ENCODE assay signal across 13 mouse cellular contexts in the genomic region with DNA sequence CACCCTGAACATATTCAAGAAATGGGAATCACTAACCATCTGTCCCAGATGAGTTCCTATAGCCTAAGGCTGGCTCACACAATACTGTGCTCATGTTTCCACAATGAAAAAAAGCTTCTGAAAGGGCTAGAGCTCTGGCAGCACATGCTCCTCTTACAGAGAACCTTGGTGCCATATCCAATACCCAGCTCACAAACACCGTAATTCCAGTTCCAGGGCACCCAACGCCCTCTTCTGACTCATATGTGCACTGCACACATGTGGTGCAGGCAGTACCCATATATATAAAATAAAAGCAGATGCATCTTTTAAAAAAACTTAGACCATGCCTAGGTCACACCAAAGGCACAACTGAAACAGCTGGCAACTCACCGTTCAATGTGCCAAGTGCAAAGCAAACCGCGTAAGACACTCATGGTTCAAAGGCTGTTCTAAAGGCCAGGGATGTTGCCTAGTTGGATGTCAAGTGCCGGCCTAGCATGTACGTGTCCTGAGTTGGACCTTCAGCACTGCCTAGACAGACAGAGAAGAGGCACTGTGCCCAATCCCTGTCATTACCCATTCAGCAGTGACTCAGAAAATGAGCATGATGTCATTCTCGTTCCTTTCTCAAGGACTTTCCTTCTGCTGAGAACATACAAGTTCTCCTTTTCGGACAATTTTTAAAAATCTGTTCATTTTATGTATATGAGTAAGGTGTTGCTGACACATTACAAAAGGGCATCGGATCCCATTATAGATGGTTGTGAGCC. TPM values are rescaled to one million over a fixed set of nuclear protein-coding genes. Genes with fewer than 3 reads are reported as not detected.
A peak's percentile ranks its signal among the peaks of the same experiment; 100 is the strongest.
DNase-seq lines count a peak whose midpoint lies in the region; ATAC-seq and TF ChIP-seq lines count a peak whose summit lies in the region.
"Had no signal": no experiment of that assay in that cellular context is flagged by ENCODE, and none has a peak within 500 bp of the region (broad histone marks: within the 10 kb centered on the region; RNA-seq: fewer than 3 reads in every experiment).

No protein-coding gene starts in this region.

- peaks cover 33% of the 10 kb centered on the region for H3K36me3 ChIP-seq in intestine, postnatal 0 days (ENCODE audit: control insufficient read depth, insufficient read depth)
- H3K36me3 ChIP-seq in intestine, embryonic 16.5 days (ENCODE audit: control insufficient read depth, insufficient read depth, low read length) = peaks cover 10% of the 10 kb centered on the region
- peaks cover 20 to 35% of the 10 kb centered on the region in 2 experiments for H3K36me3 ChIP-seq in CH12.LX (replicated peaks in 1 of 2; ENCODE audit: control insufficient read depth in 1 of 2, insufficient read depth in 1 of 2, low read length in 1 of 2)

- H3K9ac ChIP-seq in intestine, postnatal 0 days (ENCODE audit: low read depth, low read length) = no peak overlapping the region
- H3K9ac ChIP-seq in intestine, embryonic 16.5 days (ENCODE audit: low read depth, low read length) = no peak overlapping the region
- no peak overlapping the region for H3K9ac ChIP-seq in CH12.LX (ENCODE audit: insufficient read depth, low read depth)
- H3K9ac ChIP-seq: embryonic facial prominence, embryonic 15.5 days; limb, embryonic 15.5 days had no signal

- peak; percentile 83 for TF ChIP-seq EP300 in CH12.LX (IDR thresholded peaks at IDR 0.05; ENCODE audit: low read length)

- TF ChIP-seq POLR2A in CH12.LX (IDR thresholded peaks at IDR 0.05; ENCODE audit: low read depth, low read length) = no peak

- DNase-seq in CH12.LX (ENCODE audit: extremely low read depth) (peak; percentile 33), MN1 (ENCODE audit: low spot score) (peak; percentile 31)
- DNase-seq in heart, adult 9 months (ENCODE audit: low spot score in 2 of 2) = peak; percentile 51 to 71
- no peak for DNase-seq in thymus, postnatal 0 days (ENCODE audit: low spot score)
- DNase-seq in urinary bladder, postnatal 10 days (ENCODE audit: low spot score) = no peak
- DNase-seq: cerebellum, adult 18-20 months; gastrocnemius, postnatal 36 days had no signal

- no peaks in the 10 kb centered on the region for H3K9me3 ChIP-seq in intestine, postnatal 0 days (ENCODE audit: control insufficient read depth)
- no peaks in the 10 kb centered on the region for H3K9me3 ChIP-seq in intestine, embryonic 16.5 days (ENCODE audit: control insufficient read depth, low read length)
- no peaks in the 10 kb centered on the region for H3K9me3 ChIP-seq in CH12.LX (replicated peaks; ENCODE audit: low read length)
- H3K9me3 ChIP-seq: embryonic facial prominence, embryonic 15.5 days; limb, embryonic 15.5 days; midbrain, embryonic 10.5 days had no signal

- H3K27me3 ChIP-seq in intestine, postnatal 0 days (replicated peaks; ENCODE audit: control insufficient read depth, insufficient read depth, low read length) = no peaks in the 10 kb centered on the region
- no peaks in the 10 kb centered on the region for H3K27me3 ChIP-seq in intestine, embryonic 16.5 days (replicated peaks; ENCODE audit: control insufficient read depth, insufficient read depth, low read length)
- no peaks in the 10 kb centered on the region for H3K27me3 ChIP-seq in CH12.LX (replicated peaks)
- H3K27me3 ChIP-seq: embryonic facial prominence, embryonic 15.5 days; limb, embryonic 15.5 days had no signal

- no peaks in the 10 kb centered on the region for H3K4me1 ChIP-seq in intestine, postnatal 0 days (replicated peaks; ENCODE audit: control insufficient read depth, insufficient read depth, low read length)
- no peaks in the 10 kb centered on the region for H3K4me1 ChIP-seq in intestine, embryonic 16.5 days (ENCODE audit: control insufficient read depth, insufficient read depth, low read length)
- H3K4me1 ChIP-seq in CH12.LX (ENCODE audit: control insufficient read depth in 1 of 2, insufficient read depth in 2 of 2) = peaks cover 11 to 26% of the 10 kb centered on the region in 2 experiments
- H3K4me1 ChIP-seq: embryonic facial prominence, embryonic 15.5 days; limb, embryonic 15.5 days had no signal

- in situ Hi-C loops in CH12.LX (cut with MboI; ENCODE audit: low pct_ligation_motif_present, low pct_unique_long_range_greater_than_20kb, low sequenced_read_pairs) = loop anchor here (10.0 kb wide), 1 partner anchor 181 kb away; no protein-coding TSS in a partner anchor

- no peaks in the 10 kb centered on the region for H3K79me2 ChIP-seq in CH12.LX (replicated peaks; ENCODE audit: control insufficient read depth, extremely low read depth, insufficient read depth, poor library complexity, severe bottlenecking)

- no peak overlapping the region for H3K4me3 ChIP-seq in intestine, postnatal 0 days (ENCODE audit: low read depth, low read length)
- H3K4me3 ChIP-seq in intestine, embryonic 16.5 days (ENCODE audit: low read length) = no peak overlapping the region
- peak overlapping the region in 1 of 3 experiments; percentile 33 for H3K4me3 ChIP-seq in CH12.LX (replicated peaks in 1 of 3; ENCODE audit: low read depth in 2 of 3, low read length in 2 of 3, poor library complexity in 1 of 3)
- H3K4me3 ChIP-seq: embryonic facial prominence, embryonic 15.5 days; limb, embryonic 15.5 days; midbrain, embryonic 10.5 days had no signal

- no peak overlapping the region for H3K4me2 ChIP-seq in intestine, postnatal 0 days (replicated peaks; ENCODE audit: low read depth)
- no peak overlapping the region for H3K4me2 ChIP-seq in intestine, embryonic 16.5 days (ENCODE audit: low read depth, low read length)
- H3K4me2 ChIP-seq in CH12.LX (ENCODE audit: insufficient read depth, low read depth, poor library complexity, severe bottlenecking) = 0 out of 2 replicates have a peak overlapping the region, but pooled peaks have one; percentile 11
- H3K4me2 ChIP-seq: embryonic facial prominence, embryonic 15.5 days; limb, embryonic 15.5 days had no signal

- no peak; the same call in none of the 2 replicates for TF ChIP-seq RAD21 in CH12.LX (IDR thresholded peaks at IDR 0.05; ENCODE audit: low read depth, low read length)

- dilution Hi-C loops in CH12.LX (cut with MboI; ENCODE audit: extremely low pct_ligation_motif_present, extremely low pct_unique_long_range_greater_than_20kb, low sequenced_read_pairs) = no loop called here

- H3K27ac ChIP-seq in intestine, postnatal 0 days (ENCODE audit: low read depth, low read length) = no peak overlapping the region
- H3K27ac ChIP-seq in intestine, embryonic 16.5 days (ENCODE audit: low read length) = no peak overlapping the region
- peak overlapping the region; percentile 67 for H3K27ac ChIP-seq in CH12.LX (ENCODE audit: insufficient read depth, low read depth)
- H3K27ac ChIP-seq: embryonic facial prominence, embryonic 15.5 days; limb, embryonic 15.5 days; midbrain, embryonic 10.5 days had no signal

- ATAC-seq in intestine, postnatal 0 days = no peak
- ATAC-seq in intestine, embryonic 16.5 days = no peak
- no peak for ATAC-seq in erythroblast, adult 5-6 weeks (replicated peaks; ENCODE audit: low FRiP score, poor library complexity, severe bottlenecking)

- TF ChIP-seq CTCF in intestine, postnatal 0 days (IDR thresholded peaks at IDR 0.05; ENCODE audit: low read depth) = peak; percentile 39; the same call in 1 of the 2 replicates
- peak in 1 of 2 experiments; percentile 31; a peak in 2 of 4 replicates for TF ChIP-seq CTCF in CH12.LX (conservative IDR thresholded peaks at IDR 0.05 in 1 of 2, IDR thresholded peaks at IDR 0.05 in 1 of 2; ENCODE audit: low read depth in 2 of 2, low read length in 2 of 2)

- 89% methylated on average over 10 of the region's 10 CpGs for WGBS in intestine, postnatal 0 days
- 89% methylated on average over 10 of the region's 10 CpGs for WGBS in intestine, embryonic 16.5 days

TF ChIP-seq in CH12.LX, 34 proteins besides CTCF, POLR2A, EP300 and RAD21 (continues in another document):
- TF ChIP-seq BHLHE40 (IDR thresholded peaks at IDR 0.05; ENCODE audit: low read depth, low read length) (no peak), CHD2 (IDR thresholded peaks at IDR 0.05; ENCODE audit: low read length) (no peak), TBP (conservative IDR thresholded peaks at IDR 0.05; ENCODE audit: low read depth, low read length) (no peak), MAFK (IDR thresholded peaks at IDR 0.05; ENCODE audit: insufficient replicate concordance, low read length) (no peak), SIN3A (IDR thresholded peaks at IDR 0.05; ENCODE audit: low read length) (peak; percentile 69; the same call in 1 of the 2 replicates), JUN (IDR thresholded peaks at IDR 0.05; ENCODE audit: insufficient read depth, low read depth, low read length) (peak; percentile 95), ETS1 (conservative IDR thresholded peaks at IDR 0.05; ENCODE audit: low read depth, low read length) (peak; percentile 65; the same call in 1 of the 2 replicates), UBTF (IDR thresholded peaks at IDR 0.05; ENCODE audit: low read depth, low read length) (no peak), MEF2A (IDR thresholded peaks at IDR 0.05; ENCODE audit: borderline replicate concordance, low read depth, low read length) (peak; percentile 66), IRF4 (IDR thresholded peaks at IDR 0.05; ENCODE audit: low read depth, low read length) (peak; percentile 92), TCF12 (IDR thresholded peaks at IDR 0.05; ENCODE audit: low read depth, low read length) (no peak), GABPA (IDR thresholded peaks at IDR 0.05; ENCODE audit: insufficient replicate concordance, low read depth, low read length) (no peak), HCFC1 (IDR thresholded peaks at IDR 0.05; ENCODE audit: low read depth, low read length) (no peak; the same call in 1 of the 2 replicates), NRF1 (IDR thresholded peaks at IDR 0.05; ENCODE audit: low read depth, low read length) (no peak), NELFE (IDR thresholded peaks at IDR 0.05; ENCODE audit: low read depth, low read length) (no peak), KAT2A (IDR thresholded peaks at IDR 0.05; ENCODE audit: insufficient replicate concordance, low read length) (no peak), E2F4 (IDR thresholded peaks at IDR 0.05; ENCODE audit: insufficient replicate concordance, low read depth, low read length) (no peak), SMC3 (IDR thresholded peaks at IDR 0.05; ENCODE audit: low read depth, low read length) (no peak), ZNF384 (IDR thresholded peaks at IDR 0.05; ENCODE audit: low read depth, low read length) (no peak), ZMIZ1 (IDR thresholded peaks at IDR 0.05; ENCODE audit: low read depth, low read length) (no peak)

RNA-seq across cellular contexts. Expression of a gene that starts 18.1 kb away (rescaled TPM):
- 15.2 and 18.1 TPM in 2 replicates for polyA plus RNA-seq in intestine, postnatal 0 days (2015; fragmentation: Nextera tagmentation; extraction: Ambion mirVana)
- 18.2 and 19.2 TPM in 2 replicates for polyA plus RNA-seq in intestine, embryonic 16.5 days (2015; fragmentation: Nextera tagmentation; extraction: Ambion mirVana)
- total RNA-seq in CH12.LX (2012; rRNA removed) = 25.0 and 27.6 TPM in 2 replicates
- 10.0 and 11.2 TPM in 2 replicates for total RNA-seq in CH12.LX (2014; rRNA removed)
- polyA plus RNA-seq in CH12.LX (2012; ENCODE audit: insufficient read length, low read depth) = 15.0 and 17.0 TPM in 2 replicates
- 8.8 and 10.0 TPM in 2 replicates for total RNA-seq in erythroblast, adult 5-6 weeks (2015; ENCODE audit: low replicate concordance)
- total RNA-seq in erythroblast, adult 5-6 weeks (2017; ENCODE audit: low replicate concordance) = 7.2 and 14.1 TPM in 2 replicates
- polyA plus RNA-seq in thymus, postnatal 0 days (2015; fragmentation: Nextera tagmentation; extraction: Ambion mirVana) = 9.8 and 10.5 TPM in 2 replicates

Comparison
In these comparisons a context has a peak if more than half of its experiments do, and no peak if none do; other contexts are left out.
1. DNase-seq: peak in CH12.LX (single experiment), MN1 (single experiment) and heart, adult 9 months (2 of 2); none in thymus, postnatal 0 days (single experiment) and urinary bladder, postnatal 10 days (single experiment).